Mouse (Mus musculus): ENCODE results near the gene 1110008L16Rik. TPM values are rescaled to one million over a fixed set of nuclear protein-coding genes. Genes with fewer than 3 reads are reported as not detected.
"Not testable (repeated sequence)": the region's sequence is repeated elsewhere in the genome, so short reads cannot be mapped to it uniquely, and the experiment has no call there.

Gene 1110008L16Rik
- total RNA-seq, 1 experiment from 2014 or later = 25.1 TPM

GRCm38 (mm10) chr12:55385931-55386330 lies 86.6 kb downstream of the 1110008L16Rik start:
- no peak for ATAC-seq (replicated peaks in 1 of 2; ENCODE audit: insufficient read depth in 1 of 2, low FRiP score in 2 of 2, low TSS enrichment in 1 of 2, low read depth in 1 of 2, poor library complexity in 2 of 2, severe bottlenecking in 2 of 2)

GRCm38 (mm10) chr12:55386456-55386855 lies 87.1 kb downstream of the 1110008L16Rik start:
- ATAC-seq (replicated peaks in 1 of 2; ENCODE audit: insufficient read depth in 1 of 2, low FRiP score in 2 of 2, low TSS enrichment in 1 of 2, low read depth in 1 of 2, poor library complexity in 2 of 2, severe bottlenecking in 2 of 2) = no peak

GRCm38 (mm10) chr12:55387083-55387787 lies 87.9 kb downstream of the 1110008L16Rik start:
- no peak for ATAC-seq (replicated peaks in 1 of 2; ENCODE audit: insufficient read depth in 1 of 2, low FRiP score in 2 of 2, low TSS enrichment in 1 of 2, low read depth in 1 of 2, poor library complexity in 2 of 2, severe bottlenecking in 2 of 2)

GRCm38 (mm10) chr12:55387788-55388465 lies 88.5 kb downstream of the 1110008L16Rik start:
- no peak for ATAC-seq (replicated peaks in 1 of 2; ENCODE audit: insufficient read depth in 1 of 2, low FRiP score in 2 of 2, low TSS enrichment in 1 of 2, low read depth in 1 of 2, poor library complexity in 2 of 2, severe bottlenecking in 2 of 2)

GRCm38 (mm10) chr12:55388478-55388877 lies 89.1 kb downstream of the 1110008L16Rik start:
- peak; percentile 33 to 46; a peak in 2 of 4 replicates for ATAC-seq (replicated peaks in 1 of 2; ENCODE audit: insufficient read depth in 1 of 2, low FRiP score in 2 of 2, low TSS enrichment in 1 of 2, low read depth in 1 of 2, poor library complexity in 2 of 2, severe bottlenecking in 2 of 2)

- ATAC-seq (replicated peaks in 1 of 2; ENCODE audit: insufficient read depth in 1 of 2, low FRiP score in 2 of 2, low TSS enrichment in 1 of 2, low read depth in 1 of 2, poor library complexity in 2 of 2, severe bottlenecking in 2 of 2) = peak; percentile 83 to 85
These were observed 90.0 kb downstream of the 1110008L16Rik start for GRCm38 (mm10) chr12:55389132-55390081.

GRCm38 (mm10) chr12:55392120-55392519 lies 92.7 kb downstream of the 1110008L16Rik start:
- no peak for ATAC-seq (replicated peaks in 1 of 2; ENCODE audit: insufficient read depth in 1 of 2, low FRiP score in 2 of 2, low TSS enrichment in 1 of 2, low read depth in 1 of 2, poor library complexity in 2 of 2, severe bottlenecking in 2 of 2)

- no peak for ATAC-seq (replicated peaks in 1 of 2; ENCODE audit: insufficient read depth in 1 of 2, low FRiP score in 2 of 2, low TSS enrichment in 1 of 2, low read depth in 1 of 2, poor library complexity in 2 of 2, severe bottlenecking in 2 of 2)
These were observed 93.6 kb downstream of the 1110008L16Rik start for GRCm38 (mm10) chr12:55392733-55393577.

GRCm38 (mm10) chr12:55395601-55396000 lies 96.2 kb downstream of the 1110008L16Rik start:
- ATAC-seq (replicated peaks in 1 of 2; ENCODE audit: insufficient read depth in 1 of 2, low FRiP score in 2 of 2, low TSS enrichment in 1 of 2, low read depth in 1 of 2, poor library complexity in 2 of 2, severe bottlenecking in 2 of 2) = not testable (repeated sequence)

- ATAC-seq (replicated peaks in 1 of 2; ENCODE audit: insufficient read depth in 1 of 2, low FRiP score in 2 of 2, low TSS enrichment in 1 of 2, low read depth in 1 of 2, poor library complexity in 2 of 2, severe bottlenecking in 2 of 2) = no peak
These were observed 97.2 kb downstream of the 1110008L16Rik start for GRCm38 (mm10) chr12:55396536-55396935.

GRCm38 (mm10) chr12:55397544-55398239 lies 98.3 kb downstream of the 1110008L16Rik start:
- no peak for ATAC-seq (replicated peaks in 1 of 2; ENCODE audit: insufficient read depth in 1 of 2, low FRiP score in 2 of 2, low TSS enrichment in 1 of 2, low read depth in 1 of 2, poor library complexity in 2 of 2, severe bottlenecking in 2 of 2)

GRCm38 (mm10) chr12:55398240-55399127 lies 99.1 kb downstream of the 1110008L16Rik start:
- peak; percentile 96 to 98 for ATAC-seq (replicated peaks in 1 of 2; ENCODE audit: insufficient read depth in 1 of 2, low FRiP score in 2 of 2, low TSS enrichment in 1 of 2, low read depth in 1 of 2, poor library complexity in 2 of 2, severe bottlenecking in 2 of 2)

- no peak; a peak in 1 of 4 replicates for ATAC-seq (replicated peaks in 1 of 2; ENCODE audit: insufficient read depth in 1 of 2, low FRiP score in 2 of 2, low TSS enrichment in 1 of 2, low read depth in 1 of 2, poor library complexity in 2 of 2, severe bottlenecking in 2 of 2)
These were observed 99.8 kb downstream of the 1110008L16Rik start for GRCm38 (mm10) chr12:55399128-55399677.

GRCm38 (mm10) chr12:55407888-55408287 lies 108.5 kb downstream of the 1110008L16Rik start:
- no peak for ATAC-seq (replicated peaks in 1 of 2; ENCODE audit: insufficient read depth in 1 of 2, low FRiP score in 2 of 2, low TSS enrichment in 1 of 2, low read depth in 1 of 2, poor library complexity in 2 of 2, severe bottlenecking in 2 of 2)

GRCm38 (mm10) chr12:55415255-55415654 lies 115.9 kb downstream of the 1110008L16Rik start:
- no peak for ATAC-seq (replicated peaks in 1 of 2; ENCODE audit: insufficient read depth in 1 of 2, low FRiP score in 2 of 2, low TSS enrichment in 1 of 2, low read depth in 1 of 2, poor library complexity in 2 of 2, severe bottlenecking in 2 of 2)
